Mouse (Mus musculus) megakaryocyte-erythroid progenitor cell, adult 5-6 weeks (primary cell): ENCODE results near the gene Ankfn1. TPM values are rescaled to one million over a fixed set of nuclear protein-coding genes. Genes with fewer than 3 reads are reported as not detected.

Experiments
- ATAC-seq: replicated peaks from 2 replicates; pipeline ENCODE4 v1.8.0; 2016; ENCODE audit warnings: mild to moderate bottlenecking, inconsistent platforms; ENCODE audit not compliant: severe bottlenecking, poor library complexity, low FRiP score, low TSS enrichment
- total RNA-seq, 2 experiments: library from RNA; stranded (forward) in 1 of 2; stranded (reverse) in 1 of 2; fragments of 200-1000, 215-1000 nt in 1 of 2; fragments of >200 nt in 1 of 2; fragmentation: Nextera tagmentation in 1 of 2; gene quantifications; 2 replicates each; pipeline ENCODE4 v1.2.3; 2014 to 2017

The Ankfn1 gene
- total RNA-seq, 2 experiments from 2014 or later, result not detected

DNA sequence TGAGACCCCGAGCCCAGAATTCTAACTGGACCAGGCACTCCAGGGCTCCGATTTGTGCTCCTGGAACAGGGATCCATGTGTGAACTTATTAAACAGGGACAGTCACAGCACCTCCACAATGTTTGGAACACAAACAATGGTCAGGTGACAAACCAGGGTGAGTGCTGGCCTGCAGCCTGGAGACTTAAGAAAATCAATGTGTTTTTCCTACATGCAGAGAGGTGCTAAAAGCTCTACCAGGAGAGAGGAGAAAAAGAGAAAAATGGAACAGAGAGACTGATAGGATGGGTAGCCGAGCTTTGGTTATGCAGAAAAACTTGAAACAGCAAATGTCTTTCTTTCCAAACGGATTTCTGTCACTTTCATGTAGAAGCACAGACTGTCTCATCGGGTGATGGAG, 174.5 kb downstream of the Ankfn1 start:
- no peak for ATAC-seq

DNA sequence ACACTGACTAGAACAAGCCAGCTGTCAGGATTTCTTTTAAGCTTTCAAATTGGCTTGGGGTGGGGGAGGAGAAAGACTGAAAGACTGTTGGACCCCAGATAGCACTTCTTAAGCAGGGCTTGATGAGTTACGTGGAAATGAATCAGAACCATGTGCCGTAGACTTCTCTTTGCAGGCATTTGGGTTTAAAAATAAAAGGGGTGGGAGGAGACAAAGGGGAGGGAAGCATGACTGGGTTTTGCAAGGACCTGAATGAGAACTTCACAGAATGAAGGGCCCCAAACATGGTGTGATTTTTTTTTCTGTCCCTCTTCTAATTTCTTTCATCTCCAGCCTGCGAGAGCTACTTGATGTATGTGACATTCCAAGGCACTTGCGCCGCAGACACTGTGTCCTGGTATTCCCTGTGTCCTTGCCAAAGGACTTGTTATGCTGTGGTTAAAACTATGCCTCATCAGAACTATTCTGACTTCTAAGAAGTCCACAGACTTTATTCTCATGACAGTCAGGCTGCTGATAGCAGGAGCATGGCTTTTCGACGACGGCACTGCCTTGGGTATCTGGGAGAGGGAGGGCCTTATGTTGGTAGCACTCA, 176.4 kb downstream of the Ankfn1 start:
- no peak for ATAC-seq

DNA sequence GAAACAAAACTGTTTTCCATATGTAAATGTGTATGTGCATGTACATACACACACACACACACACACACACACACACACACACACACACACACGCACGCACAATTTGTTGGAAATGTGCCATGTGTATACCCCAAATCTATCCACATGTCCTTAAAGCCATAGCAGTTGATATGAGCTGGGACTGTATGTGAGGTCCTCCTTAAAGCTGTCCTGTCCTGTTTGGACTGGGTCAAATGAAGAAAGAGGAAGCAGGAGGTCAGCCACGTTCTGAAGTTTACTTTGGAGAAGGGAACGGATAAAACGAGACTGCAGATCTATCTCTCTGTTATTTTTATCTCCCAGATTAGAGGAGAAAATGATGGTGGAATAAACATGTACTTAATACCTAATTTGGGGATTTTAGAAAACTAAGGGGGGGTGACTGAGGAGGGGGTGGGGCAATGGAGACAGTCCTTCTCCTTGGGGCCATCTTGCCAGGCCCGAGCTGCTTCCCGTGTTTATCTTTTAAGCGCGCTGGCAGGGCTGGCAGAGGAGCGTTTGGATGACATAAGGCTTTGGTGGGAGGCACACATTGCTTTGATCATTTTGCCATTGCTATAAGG, 187.1 kb downstream of the Ankfn1 start:
- ATAC-seq, result no peak

DNA sequence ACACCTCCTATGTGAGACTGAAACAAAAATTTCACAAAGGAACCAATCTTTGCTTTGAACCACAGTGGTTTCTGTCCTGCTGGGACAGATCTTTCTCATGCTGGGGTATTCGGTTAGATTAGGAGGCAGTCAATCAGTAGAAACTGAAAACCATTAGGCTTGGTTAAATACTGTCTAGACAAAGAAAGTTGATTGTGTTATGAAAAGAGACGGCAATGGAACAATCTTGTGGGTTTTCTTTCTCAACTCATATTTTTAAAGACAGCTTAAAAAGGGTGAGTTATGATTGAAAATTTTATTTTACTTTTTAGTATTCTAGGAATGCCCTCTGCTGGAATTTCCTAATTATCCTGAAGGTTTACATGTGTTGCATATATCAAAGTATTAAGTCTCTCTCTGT, 191.1 kb downstream of the Ankfn1 start:
- ATAC-seq, result no peak

DNA sequence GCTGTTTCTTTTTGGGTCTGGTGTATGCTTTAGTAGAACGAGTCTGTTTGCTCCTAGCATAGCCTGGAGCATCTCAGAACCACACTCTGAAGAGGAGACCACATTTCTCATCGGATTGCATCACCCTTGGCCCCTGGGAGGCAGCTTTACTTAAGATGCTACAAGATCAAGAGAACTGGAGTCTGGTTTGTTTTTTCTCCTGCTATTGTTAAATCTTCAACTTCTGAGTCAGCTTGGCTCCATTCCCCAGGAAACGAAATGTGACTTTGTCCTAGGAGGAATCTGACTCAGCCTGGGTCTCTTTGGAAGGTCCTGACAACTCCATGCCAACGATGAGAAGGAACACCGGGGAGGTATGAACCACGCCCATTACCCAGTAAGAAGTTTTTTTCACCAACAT, 197.6 kb downstream of the Ankfn1 start:
- ATAC-seq, result no peak

DNA sequence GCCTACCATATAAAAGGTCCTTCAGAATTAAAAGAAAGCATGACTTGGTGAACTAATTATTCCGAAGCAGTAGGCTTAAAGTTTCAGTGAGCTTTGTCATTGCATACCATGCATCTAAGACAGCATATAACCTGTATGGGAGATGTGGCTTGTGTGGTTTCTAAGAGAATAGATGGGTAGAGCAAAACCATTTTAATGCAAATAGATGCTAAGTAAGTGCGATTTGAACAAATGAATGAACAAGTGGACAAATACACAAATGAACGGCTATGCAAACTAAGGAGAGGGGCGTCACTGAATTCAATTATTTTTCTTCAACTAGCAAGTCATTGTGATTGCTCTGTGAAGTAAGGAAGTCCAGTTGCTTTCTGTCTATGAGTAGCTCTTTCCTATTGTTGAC, 198.3 kb downstream of the Ankfn1 start:
- no peak for ATAC-seq

DNA sequence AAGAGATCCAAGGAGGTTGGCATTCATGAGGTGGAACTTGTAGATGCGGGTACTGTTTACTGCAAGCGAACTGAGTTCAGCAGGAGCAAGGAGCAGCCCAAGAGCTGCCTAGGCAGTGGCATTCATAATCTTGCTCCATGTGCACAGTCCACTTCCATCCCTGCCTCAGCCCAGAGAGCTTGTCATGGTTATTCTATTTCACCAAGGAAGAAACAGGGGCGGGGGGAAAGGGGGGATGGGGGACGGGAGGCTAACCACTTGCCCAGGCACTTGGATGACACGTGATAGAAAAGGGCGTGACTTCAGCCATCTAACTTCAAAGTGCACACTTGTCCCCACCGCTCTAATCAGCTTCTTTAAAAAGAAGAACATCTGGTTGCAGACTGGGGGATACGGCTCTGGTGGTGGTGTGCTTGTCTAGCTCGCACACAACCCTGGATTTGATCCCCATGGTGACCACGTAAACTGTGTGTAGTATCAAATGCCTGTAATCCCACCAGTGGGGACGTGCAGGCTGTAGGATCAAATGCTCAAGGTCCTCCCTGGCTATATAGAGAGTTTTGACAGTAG, 203.1 kb downstream of the Ankfn1 start:
- no peak for ATAC-seq

DNA sequence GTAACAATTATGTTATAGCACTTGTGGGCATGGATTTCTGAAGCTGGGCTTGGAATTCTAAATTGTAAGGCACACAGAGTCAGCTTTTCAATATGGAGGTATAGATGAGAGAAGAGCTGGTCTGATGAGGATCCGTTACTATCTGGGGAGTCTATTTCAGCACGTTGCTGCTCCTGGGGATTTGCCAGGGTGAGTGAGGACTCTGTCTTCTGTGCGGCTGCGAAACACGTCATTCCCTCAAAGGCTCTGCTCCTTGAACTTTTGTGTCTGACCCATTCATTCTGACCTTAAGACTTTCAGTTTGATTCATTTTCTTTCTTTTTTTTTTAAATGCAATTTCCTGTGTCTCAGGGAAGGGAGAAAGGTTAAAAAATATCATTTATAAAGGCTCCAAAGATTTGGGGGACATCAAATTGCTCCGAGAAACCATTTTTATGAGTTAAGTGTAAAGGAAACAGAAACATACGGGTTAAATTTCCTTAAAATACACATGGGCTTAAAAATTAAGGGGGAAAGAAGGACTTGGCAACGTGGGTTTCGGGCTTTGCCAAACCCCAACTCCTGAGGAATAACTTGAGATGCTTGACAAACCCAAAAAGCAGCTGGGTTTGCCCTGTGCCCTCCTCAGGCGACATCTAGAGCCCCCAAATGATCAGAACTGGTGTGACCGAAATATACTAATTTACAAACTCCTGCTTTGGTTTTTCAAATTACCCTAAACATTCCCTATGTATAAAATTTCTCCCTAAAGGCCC, 207.9 kb downstream of the Ankfn1 start:
- ATAC-seq, result no peak

DNA sequence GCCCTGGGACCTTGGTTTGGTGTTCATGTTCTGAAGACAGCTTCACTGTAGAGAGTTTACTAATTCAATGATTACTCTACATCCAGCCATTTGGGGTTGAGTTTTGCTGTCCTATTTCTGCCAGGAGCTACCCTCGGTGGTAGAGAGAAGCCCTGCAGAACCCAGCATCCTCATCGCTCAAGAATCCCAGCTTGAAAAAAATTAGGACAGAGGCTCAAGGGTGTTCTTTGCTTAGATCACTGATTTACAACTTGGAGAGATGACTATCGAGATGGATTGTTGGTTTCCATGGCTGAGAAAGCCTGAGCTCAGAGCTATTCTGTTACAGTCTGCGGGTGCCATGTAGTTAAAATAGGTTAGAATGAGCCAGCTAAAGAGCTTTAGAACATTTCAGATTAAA, 209.2 kb downstream of the Ankfn1 start:
- no peak for ATAC-seq

DNA sequence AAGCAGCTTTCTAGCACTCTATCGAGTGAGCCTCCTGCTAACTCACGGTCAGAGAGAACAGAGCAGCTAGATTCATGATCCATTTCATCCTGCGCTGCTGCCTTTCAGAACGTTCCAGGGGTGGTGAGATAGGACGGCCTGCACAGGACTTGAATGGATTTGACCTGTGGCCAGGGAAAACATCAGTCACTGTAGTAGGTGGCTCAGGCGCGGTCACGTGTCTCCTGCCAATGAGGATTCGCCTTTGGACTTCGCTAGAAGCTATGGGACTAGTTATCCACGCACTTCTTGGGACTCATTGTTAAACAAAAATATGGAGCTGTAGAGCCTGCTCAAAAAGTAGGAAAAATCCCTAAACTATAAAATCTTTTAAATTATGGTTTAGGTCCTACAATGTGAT, 226.0 kb downstream of the Ankfn1 start:
- no peak for ATAC-seq

DNA sequence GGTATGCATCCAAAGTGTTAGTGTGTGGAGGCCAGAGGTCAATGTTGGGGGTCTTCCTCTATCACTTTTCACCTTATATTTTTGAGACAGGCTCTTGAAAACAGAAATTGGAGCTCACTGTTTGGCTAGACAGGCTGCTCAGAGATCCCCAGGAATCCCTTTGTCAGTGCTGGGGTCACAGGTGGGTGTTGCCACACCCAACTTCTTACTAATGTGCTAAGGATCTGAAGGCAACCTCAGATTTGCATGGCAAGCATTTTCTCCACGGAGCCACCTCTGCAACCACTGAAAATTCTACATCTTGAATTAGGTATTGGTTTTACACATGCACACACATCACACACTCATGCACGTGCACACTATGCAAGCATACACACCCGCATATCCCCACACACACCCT, 226.5 kb downstream of the Ankfn1 start:
- no peak for ATAC-seq

DNA sequence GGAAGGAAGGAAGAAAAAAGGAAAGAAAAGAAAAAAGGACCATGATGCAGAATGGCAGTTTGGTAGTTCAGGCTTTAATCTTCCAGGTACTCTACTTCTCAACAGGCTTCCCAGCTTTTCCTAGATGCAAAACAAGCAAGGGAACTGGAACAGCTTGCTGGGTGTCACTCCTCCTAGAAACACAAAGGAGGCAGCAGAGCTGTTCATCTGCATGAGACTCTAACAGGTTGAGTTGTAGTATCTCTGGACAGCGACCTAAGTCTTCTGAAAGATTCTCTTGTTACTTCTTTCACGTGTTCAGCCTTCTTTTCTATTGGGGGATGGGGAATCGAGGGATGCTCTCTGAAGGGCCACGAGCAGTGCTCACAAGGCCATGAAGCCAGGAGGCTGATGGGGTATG, 228.7 kb downstream of the Ankfn1 start:
- no peak for ATAC-seq

DNA sequence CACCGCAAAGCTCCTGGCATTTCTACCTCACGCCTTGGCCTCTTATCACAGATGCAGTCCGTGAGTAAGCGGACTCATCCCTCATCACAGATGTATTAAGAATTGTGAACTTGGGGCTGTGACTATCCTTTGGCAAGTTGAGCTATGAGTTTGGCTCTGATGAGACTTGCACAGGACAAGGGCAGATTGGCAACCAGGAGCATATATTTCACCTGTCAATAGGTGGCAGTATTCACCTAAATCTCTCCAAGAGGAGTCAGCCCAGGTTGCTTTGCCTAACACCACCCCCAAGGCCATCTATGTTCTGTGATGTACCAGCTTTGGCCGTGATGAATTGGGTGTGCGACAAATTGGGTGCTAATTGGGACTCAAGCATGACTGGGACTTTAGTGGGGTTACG, 231.3 kb downstream of the Ankfn1 start:
- peak; percentile 68; the same call in 1 of the 2 replicates for ATAC-seq

DNA sequence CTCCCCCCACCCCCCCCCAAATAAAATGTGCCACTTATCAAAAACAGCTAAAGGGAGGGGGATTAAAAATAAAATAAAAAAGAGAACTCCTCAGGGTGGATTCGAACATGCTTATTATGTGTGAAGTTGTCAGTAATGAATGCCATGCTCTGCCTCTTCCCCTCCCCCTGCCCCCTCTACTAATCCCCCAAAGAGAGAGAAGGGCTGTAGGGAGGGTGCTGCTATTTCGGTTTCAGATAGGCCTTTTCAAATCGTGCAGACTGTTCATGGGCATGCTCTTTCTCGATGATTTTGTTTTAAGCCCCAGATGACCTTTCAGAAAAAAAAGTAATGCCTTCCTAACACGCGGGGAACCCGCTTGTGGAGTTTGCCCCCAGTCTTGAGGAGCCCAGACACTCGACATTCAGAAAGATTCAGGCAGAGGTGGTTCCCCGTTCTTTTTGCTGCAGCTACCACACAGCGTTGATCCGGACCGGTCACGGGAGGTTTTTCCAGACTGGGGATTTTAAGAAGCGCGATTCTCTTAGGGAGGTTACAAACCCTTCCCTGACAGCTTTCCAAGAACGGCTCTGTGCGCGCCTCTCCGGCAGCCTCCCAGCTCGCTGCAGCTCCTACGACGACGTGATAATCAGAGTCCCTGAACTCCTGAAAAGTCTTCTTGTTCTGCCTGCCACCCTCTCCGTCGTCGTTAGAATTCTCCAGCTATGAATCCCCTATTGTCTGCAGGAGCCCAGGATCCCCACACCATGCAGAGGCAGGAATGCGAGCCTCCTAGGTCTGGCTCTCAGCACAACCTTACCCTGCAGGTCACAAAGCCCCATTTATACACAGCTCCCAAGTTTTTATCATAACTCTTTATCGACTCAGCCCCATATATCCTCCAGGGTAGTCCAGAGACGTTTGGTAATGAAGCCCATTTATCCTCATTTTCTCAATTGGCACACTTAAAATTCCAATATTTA, 232.3 kb downstream of the Ankfn1 start:
- no peak for ATAC-seq

DNA sequence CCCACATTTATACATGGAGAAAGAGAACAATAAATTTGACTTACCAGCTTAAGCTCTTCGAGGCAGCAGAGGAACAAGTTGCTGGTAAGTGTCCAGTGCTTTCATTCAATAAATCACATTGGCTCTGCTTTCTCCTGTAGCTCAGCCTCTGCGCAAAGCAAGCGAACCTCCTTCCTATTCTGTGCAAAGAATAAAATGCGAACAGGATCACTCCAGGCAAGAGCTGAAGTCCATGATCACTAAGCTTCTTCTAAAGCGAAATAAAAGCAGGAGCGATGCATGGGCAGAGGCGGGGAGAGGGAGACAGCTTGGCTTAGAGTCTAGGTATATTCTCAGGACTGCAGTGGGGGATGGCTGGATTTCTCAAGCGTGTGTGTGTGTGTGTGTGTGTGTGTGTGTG, 239.1 kb downstream of the Ankfn1 start:
- ATAC-seq, result no peak

DNA sequence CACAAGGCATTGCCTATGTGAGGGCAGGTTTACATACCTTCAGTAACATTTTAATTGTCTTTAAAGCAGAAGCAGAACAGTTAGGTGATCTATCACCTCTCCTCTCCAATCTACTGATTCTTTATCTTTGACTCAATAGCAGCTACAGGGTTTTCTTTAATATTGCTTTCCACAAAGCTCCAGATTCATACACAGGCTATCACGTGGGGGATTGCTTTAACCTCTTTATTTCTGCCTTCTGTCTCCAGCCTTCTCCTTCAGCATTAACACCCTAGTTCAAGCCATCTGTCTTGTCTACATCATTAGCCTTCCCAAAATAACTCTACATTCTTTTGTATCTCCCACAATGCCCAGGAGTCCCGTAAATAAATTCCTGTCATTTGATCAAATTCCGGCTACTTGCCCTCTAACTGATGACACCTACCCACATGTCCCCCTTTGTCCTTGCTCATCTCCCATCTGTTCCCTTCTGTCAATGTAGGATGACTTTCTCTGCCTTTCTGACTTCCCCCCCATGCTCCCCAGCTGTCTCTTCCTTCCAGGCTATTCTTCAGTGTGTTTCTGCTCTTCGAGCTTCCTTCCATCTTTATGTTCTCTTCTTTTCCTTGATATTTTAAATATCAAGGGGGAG, 249.5 kb downstream of the Ankfn1 start:
- ATAC-seq, result no peak

DNA sequence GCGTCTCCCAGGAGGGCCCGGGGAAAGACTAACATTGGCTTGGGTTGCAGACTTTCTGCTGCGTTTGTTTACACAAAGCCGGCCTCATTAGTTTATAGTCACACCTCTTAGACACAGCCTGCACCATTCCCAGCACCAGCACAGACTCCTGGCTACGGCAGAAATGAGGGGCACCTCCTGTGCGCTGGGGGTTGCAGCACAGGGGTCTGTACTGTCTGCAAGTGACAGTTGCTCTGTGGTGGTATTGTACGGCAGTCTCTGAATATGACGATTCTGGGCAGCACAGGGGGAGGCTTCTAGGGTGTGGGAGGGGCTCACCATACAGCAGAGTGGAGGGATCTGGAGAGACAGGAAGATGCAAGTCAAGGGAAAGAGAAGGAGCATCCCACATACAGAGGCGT, 262.0 kb downstream of the Ankfn1 start:
- ATAC-seq, result no peak

DNA sequence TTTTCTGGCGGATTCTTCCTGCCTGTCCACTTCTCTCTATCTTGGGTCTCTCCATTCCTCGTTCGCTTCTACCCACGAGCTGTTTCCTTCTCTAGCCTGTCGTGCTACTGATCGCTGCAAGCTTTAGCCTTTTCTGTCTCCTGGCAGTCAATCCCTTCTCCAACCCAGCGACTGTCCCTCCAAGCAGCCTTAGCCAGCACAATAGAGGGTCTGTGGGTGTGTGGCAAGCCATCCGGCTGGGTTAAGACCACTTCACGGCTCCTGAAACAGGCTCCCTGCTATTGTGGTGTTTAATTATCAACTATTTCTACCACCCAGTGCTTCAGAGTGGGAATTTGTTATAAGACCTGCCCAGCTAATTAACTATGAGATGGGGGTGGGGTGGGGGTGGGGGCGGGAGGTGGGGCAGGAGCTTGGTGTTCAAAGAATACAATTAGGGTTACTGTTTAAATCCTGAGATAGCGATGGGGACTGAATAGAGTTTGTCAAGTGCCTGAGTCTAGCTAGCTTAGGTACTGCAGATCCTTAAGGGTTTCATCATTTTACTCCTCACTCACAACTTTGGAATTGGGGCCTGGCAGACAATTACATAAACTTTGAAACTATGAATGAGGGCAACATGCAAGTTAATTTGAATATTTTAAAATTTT, 268.7 kb downstream of the Ankfn1 start:
- ATAC-seq, result no peak
